Mouse (Mus musculus) lung, postnatal 0 days (tissue): ENCODE measurements around the gene Rpusd2.

ENCODE experiments used
- CTCF ChIP-seq: IDR thresholded peaks from 2 replicates; pipeline ENCODE4 v1.5.1; 2016; ENCODE audit warnings: antibody characterized with exemption, mild to moderate bottlenecking
- EP300 ChIP-seq: IDR thresholded peaks from 2 replicates; pipeline ENCODE4 v1.6.1; 2016; ENCODE audit warnings: antibody characterized with exemption, mild to moderate bottlenecking, control low read depth

DNA sequence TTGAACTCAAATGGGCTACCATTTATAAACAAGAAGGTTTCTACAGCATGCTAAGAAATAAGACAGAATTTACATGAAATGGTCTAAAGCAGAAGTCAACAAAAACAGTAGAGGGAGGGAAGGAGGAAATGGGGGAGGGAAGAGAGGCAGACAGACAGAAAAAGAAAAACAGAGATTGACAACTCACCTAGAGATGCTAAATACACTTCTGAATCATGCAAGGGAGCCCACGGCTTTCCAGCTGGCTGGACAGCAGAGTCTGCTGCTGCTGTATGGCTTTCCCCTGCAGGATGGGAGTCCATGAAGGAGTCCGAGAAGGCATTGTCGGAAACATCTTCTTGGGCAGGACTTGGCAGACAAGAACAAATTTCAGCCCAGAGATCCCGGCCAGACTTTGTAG lies 7.6 kb upstream of the Rpusd2 start:
- no peak for TF ChIP-seq CTCF
- TF ChIP-seq EP300 = no peak
